Mouse (Mus musculus) E14TG2a.4 (cell line): ENCODE data around the gene Gm6588.
"Not testable (repeated sequence)": the region's sequence is repeated elsewhere in the genome, so short reads cannot be mapped to it uniquely, and the experiment has no call there.

Experiments used
- H3K27me3 ChIP-seq: 2 replicates; pipeline ENCODE4 v1.6.1; 2014; ENCODE audit warnings: low read length, control low read depth; ENCODE audit not compliant: insufficient read depth
- H3K36me3 ChIP-seq: 2 replicates; pipeline ENCODE4 v1.6.1; 2014; ENCODE audit warnings: low read length, control low read depth; ENCODE audit not compliant: insufficient read depth
- H3K4me1 ChIP-seq: replicated peaks from 2 replicates; pipeline ENCODE4 v1.6.1; 2014; ENCODE audit warnings: low read depth, low read length, control low read depth
- H3K4me3 ChIP-seq: replicated peaks from 2 replicates; pipeline ENCODE4 v1.5.1; 2014; ENCODE audit warnings: mild to moderate bottlenecking, low read length
- H3K9me3 ChIP-seq: 2 replicates; pipeline ENCODE4 v1.6.1; 2014; ENCODE audit warnings: low read length, control low read depth
- CTCF ChIP-seq: conservative IDR thresholded peaks from 2 replicates; pipeline ENCODE4 v1.5.1; 2014; ENCODE audit warnings: low read length
- NANOG ChIP-seq: IDR thresholded peaks from 2 replicates; pipeline ENCODE4 v1.6.1; 2014; ENCODE audit warnings: borderline replicate concordance, low read length, mixed read lengths
- POU5F1 ChIP-seq: IDR thresholded peaks from 2 replicates; pipeline ENCODE4 v1.6.1; 2014; ENCODE audit warnings: low read length, borderline replicate concordance

The Gm6588 gene

DNA sequence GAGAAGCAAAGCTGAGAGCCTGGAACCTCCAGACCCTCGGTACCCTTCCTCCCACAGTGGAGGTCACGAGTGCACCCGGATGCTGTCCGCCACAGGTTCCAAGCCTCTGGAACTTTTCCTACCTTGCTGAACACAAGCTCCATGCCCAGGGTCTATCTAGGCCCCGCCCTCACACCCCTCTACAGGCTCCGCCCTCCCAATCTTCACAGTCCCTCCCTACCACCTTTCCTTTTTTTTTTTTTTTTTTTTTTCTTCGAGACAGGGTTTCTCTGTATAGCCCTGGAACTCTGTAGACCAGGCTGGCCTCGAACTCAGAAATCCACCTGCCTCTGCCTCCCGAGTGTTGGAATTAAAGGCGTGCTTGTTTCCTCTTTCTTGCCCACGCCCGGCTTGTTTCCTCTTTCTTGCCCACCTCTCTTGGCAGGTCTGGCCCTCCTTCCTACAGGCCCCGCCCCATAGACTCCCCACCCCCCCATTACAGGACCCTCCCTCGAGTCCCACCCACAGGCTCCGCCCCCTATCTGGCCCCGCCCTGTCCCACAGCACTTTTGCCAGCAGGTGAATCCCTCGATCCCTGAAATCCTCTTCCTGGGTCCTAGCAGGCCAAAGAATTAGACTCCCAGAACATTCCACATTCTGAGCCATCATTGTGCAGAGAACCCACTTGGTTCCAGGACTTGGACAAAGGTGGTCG, at the start of gene Gm6588:
Gene Gm6588, plus strand, starts transcription at position 680 of the 694 bp plus-strand sequence.
- TF ChIP-seq POU5F1 (no peak), CTCF (no peak), NANOG (no peak)
- peak within 1 kb of the TSS; percentile 44 for H3K4me3 ChIP-seq
- H3K9me3 ChIP-seq, result no peaks in the 10 kb centered on the region
- H3K27me3 ChIP-seq, result peaks cover 34% of the 10 kb centered on the region
- peaks cover 15% of the 10 kb centered on the region for H3K4me1 ChIP-seq
- no peaks in the 10 kb centered on the region for H3K36me3 ChIP-seq

DNA sequence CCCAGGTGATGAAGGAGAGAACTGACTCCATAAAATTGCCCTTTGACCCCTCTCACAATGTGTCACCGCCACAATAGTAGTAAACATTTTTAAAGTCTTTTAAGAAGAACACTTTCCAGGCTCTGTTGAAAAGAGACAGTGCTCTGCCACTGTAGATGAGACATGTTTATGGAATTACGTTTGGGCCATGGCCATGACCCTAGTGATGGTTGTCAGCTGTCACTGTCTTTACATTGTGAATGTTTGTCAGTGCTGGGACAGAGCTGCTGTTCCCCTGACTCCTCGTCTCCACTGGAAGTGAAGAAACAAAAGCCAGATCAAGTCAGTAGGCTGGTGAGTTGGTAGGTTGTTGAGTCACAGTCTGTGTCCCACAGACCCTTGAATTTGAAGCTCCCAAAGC, 46.8 kb upstream of the Gm6588 start:
- Histone ChIP-seq H3K4me3 (no peak overlapping the region), H3K36me3 (no peaks in the 10 kb centered on the region), H3K27me3 (peaks cover 5% of the 10 kb centered on the region; the same call in 1 of the 2 replicates), H3K4me1 (no peaks in the 10 kb centered on the region), H3K9me3 (no peaks in the 10 kb centered on the region)
- no peak for TF ChIP-seq NANOG
- no peak for TF ChIP-seq CTCF
- no peak for TF ChIP-seq POU5F1

GRCm38 (mm10) chr5:112406017-112406416, 43.2 kb upstream of the Gm6588 start:
- peaks cover 3% of the 10 kb centered on the region for H3K4me1 ChIP-seq
- 0 out of 2 replicates have a peak, but pooled peaks cover 3% of the 10 kb centered on the region for H3K27me3 ChIP-seq
- H3K9me3 ChIP-seq, result no peaks in the 10 kb centered on the region
- H3K36me3 ChIP-seq, result no peaks in the 10 kb centered on the region
- no peak overlapping the region for H3K4me3 ChIP-seq
- no peak for TF ChIP-seq NANOG
- no peak for TF ChIP-seq CTCF
- no peak for TF ChIP-seq POU5F1

DNA sequence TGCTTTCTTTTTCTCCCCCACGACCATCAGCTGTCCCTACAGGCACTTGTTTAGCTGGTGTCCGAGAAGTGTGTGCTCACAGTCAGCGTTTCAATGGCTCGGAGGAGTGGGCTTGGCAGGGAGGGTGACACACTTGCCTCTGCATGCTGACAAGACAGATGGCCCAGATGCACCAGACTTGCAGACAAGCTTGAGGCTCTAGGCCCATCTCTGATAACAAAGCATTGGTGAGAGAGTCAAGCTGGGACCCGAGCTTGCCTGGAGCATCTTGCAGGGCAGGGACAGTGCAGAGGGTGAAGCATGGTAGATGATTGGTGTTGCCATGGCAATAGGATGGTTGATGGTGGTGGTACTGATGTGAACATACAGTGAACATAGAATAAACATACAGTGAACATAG, 40.0 kb upstream of the Gm6588 start:
- TF ChIP-seq NANOG (no peak), POU5F1 (no peak), CTCF (no peak)
- H3K36me3 ChIP-seq, result no peaks in the 10 kb centered on the region
- H3K4me1 ChIP-seq, result peaks cover 18% of the 10 kb centered on the region
- H3K9me3 ChIP-seq, result no peaks in the 10 kb centered on the region; the same call in 1 of the 2 replicates
- peaks cover 5% of the 10 kb centered on the region; the same call in 1 of the 2 replicates for H3K27me3 ChIP-seq
- H3K4me3 ChIP-seq, result no peak overlapping the region

DNA sequence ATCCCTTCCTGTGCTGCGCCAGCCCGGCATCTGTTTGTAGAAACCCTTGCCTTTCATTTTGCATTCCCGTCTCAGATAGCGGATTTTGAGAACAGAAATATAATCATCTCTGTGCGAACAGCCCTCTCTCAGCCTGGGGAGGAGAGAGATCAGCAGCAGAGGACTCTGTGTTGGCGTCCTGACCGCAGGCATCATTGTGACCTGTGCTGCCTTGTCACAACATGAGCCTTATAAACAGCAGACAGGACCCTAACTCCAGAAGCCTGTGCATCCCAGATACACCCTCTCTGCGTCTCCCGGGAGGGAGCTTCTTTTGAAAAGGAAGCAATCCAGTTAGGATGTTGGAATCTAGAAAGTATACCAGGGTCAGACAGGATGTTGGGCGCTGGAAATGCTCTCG, 38.2 kb upstream of the Gm6588 start:
- no peak for TF ChIP-seq POU5F1
- TF ChIP-seq CTCF, result no peak
- TF ChIP-seq NANOG, result no peak
- peaks cover 18% of the 10 kb centered on the region for H3K4me1 ChIP-seq
- no peak overlapping the region for H3K4me3 ChIP-seq
- H3K27me3 ChIP-seq, result peaks cover 5% of the 10 kb centered on the region; the same call in 1 of the 2 replicates
- H3K36me3 ChIP-seq, result no peaks in the 10 kb centered on the region
- H3K9me3 ChIP-seq, result no peaks in the 10 kb centered on the region; the same call in 1 of the 2 replicates

GRCm38 (mm10) chr5:112411514-112412335, 37.5 kb upstream of the Gm6588 start:
- H3K9me3 ChIP-seq, result no peaks in the 10 kb centered on the region; the same call in 1 of the 2 replicates
- no peaks in the 10 kb centered on the region for H3K36me3 ChIP-seq
- peaks cover 5% of the 10 kb centered on the region; the same call in 1 of the 2 replicates for H3K27me3 ChIP-seq
- peaks cover 18% of the 10 kb centered on the region for H3K4me1 ChIP-seq
- peak overlapping the region; percentile 7; the same call in 1 of the 2 replicates for H3K4me3 ChIP-seq
- no peak for TF ChIP-seq POU5F1
- no peak for TF ChIP-seq CTCF
- no peak for TF ChIP-seq NANOG

DNA sequence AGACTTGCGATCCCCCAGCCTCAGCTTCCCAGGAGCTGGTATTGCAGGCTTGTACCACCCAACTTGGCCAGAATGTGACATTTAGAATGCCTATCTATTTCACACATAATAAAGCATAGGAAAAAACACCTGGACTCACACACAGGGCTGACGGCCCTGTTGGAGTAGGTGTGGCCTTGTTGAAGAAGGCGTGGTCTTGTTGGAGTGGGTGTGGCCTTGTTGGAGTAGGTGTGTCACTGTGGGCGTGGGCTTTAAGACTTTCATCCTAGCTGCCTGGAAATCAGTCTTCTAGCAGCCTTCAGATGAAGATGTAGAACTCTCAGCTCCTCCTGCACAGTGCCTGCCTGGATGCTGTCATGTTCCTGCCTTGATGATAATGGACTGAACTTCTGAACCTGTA, 36.4 kb upstream of the Gm6588 start:
- H3K4me1 ChIP-seq, result peaks cover 18% of the 10 kb centered on the region
- H3K27me3 ChIP-seq, H3K36me3 ChIP-seq, H3K4me3 ChIP-seq, H3K9me3 ChIP-seq: not testable (repeated sequence)

- H3K9me3 ChIP-seq, result no peaks in the 10 kb centered on the region; the same call in 1 of the 2 replicates
- no peak overlapping the region for H3K4me3 ChIP-seq
- H3K36me3 ChIP-seq, result no peaks in the 10 kb centered on the region
- no peak for TF ChIP-seq POU5F1
- no peak for TF ChIP-seq CTCF
- no peak for TF ChIP-seq NANOG
- peaks cover 7% of the 10 kb centered on the region for H3K27me3 ChIP-seq
- H3K4me1 ChIP-seq, result peaks cover 9% of the 10 kb centered on the region
Observed at GRCm38 (mm10) chr5:112416673-112417072, 32.6 kb upstream of the Gm6588 start.
